Mouse (Mus musculus): ENCODE measurements at regions not wholly inside any gene's neighbourhood (a gene's known extent, or its start where the extent isn't known, plus 50 kb on each side); places are given as distances from the start of the nearest gene placed in this dataset.

DNA sequence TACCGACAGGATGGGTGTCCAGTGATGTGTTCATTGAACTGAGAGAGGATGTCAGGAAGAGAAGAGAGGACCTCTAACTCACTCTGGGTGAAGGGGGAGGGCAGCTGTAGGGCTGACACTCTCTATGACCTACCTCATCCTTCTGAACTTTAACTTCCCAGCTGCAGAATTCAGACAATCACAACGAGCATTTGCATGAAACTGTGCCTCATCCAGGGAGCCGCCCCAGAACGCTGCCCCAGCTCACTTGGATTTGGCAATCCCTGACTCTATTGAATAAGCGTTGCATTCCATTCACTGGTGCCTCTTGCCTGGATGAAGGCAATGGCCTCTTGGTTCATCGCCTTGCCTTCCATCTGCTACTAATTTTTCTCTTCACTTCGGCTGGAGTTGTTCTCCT, 223.9 kb upstream of the Gm12728 start:
- no peak for ATAC-seq

DNA sequence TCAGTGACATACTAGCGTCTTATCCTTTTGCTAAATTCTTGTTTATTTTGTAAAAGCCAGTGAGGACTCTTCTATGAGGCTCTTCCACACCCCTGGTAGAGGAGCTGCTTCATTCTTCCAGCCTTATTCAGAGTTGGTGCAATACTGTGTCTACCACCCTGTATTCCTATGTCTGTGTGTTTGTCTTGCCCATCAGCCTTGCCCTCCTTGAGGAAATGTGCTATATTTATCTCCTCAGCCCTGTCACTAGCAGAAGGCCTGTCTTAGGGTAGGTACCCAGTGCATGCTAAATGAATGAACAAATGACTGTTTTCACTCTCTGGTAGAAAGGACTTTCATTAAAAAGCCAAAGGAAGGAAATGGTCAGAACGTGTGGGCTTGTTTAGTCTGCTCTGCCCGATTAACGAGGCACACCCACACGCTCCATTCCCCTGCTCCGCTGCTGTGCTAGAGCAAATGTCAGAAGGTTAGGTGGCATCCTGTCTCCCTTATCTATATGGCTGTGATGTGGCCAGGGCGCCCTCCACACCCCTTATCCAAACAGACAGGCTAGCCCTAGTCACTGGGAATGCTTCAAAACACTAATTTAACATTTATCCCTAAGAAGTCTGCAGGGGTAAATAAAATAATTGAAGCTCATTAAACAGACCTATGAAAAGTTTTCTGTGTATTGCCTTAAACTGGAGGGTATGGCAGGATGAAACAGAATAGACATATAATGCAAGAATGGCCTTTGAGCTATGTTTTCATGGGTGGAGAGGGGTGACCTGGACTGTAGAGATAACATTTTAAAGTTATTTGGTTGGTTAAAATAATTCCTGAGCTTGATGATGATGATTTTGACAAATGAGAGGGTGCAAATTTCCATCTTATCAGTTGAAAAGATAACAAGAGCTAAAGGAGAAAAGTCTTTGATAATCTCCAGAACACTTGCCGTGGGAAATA, 222.9 kb upstream of the Gm12728 start:
- ATAC-seq = no peak

DNA sequence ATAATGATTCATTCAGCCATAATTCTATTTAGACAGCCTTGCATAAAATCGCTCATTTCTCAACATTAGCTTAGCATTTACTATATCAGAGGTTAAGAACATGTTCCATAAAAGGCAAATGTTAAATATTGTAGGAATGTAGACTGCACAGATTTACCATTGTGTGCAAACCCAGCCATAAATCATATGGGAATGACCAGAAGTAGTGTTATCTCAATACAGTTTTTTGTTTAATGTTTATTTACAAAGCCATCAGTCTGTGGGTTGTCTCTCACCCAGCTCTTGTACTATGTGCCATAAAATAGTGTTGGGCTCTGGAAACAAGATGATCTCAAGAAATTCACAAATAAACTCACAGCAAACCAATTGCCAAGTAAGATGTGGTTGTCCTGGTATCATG, 220.0 kb upstream of the Gm12728 start:
- ATAC-seq = no peak

DNA sequence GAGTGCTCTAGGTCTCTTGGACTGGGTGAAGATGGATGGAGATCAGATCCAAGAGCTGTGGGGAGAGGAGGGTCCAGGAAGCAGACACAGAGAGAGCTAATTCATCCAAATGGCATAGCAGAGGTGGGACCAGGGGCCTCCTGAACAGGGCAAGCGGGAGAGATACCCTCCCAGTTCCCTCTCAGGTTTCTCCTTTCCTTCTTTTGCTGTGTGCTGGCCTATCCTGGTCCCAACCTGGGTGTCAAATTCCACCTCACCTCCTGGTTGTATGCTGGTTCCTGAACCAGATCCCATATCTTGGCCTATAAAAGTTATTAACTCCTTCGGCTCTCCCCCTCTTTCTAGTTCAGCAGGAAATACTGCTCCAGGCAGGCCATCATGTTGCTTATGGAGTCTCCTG, 214.1 kb upstream of the Gm12728 start:
- no peak for ATAC-seq

DNA sequence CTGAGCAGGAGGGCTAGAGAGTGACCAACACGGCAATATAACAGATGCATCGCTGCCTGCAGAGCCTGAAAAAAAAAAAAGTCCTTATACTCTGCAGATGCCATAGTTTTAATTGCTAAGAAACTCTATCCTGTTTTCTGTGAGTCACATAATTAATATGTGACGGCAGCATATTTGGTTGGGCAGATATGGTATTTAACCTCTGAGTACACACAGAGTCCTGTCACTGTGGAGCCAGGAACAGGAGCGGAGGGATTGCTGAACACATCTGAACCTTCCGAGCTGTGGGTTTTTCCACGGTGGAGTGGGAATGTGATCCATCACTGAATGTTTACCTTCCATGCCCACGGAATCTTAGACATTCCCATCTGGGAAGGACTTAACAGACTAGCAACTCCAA, 208.7 kb upstream of the Gm12728 start:
- no peak for ATAC-seq

DNA sequence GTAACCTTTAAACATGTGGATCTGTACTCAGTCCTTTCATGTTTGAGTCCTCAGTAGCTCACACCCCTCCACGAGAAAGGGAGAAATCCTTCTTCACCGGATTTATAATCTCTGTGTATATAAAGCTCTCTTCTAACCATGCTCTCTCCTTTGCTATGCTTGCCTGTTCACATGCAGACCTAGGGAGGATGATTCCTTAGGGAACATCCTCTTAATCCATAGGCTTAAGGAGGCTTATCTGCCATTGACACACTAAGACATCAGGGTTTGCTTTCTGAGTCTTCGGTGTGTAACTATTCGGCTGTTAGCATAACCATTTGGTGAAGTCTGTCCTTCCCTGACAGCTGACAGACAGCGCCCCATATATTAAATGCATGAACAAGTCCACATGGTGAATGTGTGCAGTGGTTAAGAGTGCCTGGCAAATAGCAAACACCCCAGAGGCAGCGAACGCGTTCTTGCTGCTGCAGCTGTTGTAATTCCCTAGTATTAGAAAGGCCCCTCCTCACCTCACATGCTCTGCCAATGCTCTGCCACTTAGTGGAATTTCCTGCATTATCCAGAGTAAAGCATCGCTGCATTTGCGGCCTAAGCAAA, 205.2 kb upstream of the Gm12728 start:
- no peak for ATAC-seq

DNA sequence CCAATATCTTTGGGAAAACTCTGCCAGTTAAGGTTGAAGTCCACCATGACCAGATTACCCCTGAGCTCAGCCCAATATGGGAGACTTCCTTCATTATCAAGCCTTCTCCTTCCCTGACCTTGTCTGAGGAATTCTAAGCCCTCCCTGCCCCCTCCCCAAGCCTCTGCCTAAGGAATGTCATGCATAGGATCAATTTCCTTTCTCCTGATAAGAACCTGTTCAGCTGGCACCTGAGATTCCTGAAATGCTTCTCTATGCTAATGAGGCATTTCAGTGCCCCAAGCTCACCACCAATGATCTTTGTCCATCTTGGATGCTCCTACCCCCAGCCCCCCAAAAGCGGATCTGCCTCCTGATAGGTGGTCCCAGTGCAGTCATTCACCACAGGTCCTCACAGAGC, 186.0 kb upstream of the Gm12728 start:
- ATAC-seq = no peak

DNA sequence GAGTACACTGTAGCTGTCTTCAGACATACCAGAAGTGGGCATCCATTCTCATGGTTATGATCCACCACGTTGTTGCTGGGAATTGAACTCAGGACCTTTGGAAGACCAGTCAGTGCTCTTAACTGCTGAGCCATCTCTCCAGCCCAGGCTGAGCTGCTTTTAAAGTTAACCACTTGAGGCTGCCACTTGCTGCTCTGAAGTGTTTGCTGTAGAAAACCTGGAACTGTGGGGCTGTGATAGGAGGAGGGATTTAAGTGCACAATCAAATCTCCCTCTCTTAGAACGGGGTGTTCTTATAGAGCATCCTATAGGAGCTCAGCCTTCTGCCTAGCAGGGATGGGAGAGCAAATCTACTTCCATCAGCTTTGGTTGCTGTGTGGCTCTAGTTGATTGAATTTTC, 185.1 kb upstream of the Gm12728 start:
- no peak for ATAC-seq

DNA sequence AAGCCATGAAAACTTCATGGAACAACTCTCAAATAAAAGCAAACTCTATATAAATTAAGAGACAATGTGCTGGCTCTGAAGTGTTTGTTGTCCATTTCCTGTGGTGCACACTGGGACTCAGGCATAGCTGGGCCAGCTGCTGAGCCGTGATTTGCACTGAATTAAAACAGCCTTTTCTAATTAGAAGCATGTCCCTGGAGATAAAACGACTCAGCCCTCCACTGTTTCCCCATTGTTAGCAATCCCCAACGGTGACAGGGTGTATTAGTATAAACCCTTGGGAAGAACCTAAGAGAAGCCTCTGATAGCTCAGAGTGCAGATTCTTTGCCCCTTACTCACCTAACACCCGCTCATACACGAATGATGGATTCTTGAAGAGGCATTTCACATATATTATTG, 182.9 kb upstream of the Gm12728 start:
- ATAC-seq = no peak

DNA sequence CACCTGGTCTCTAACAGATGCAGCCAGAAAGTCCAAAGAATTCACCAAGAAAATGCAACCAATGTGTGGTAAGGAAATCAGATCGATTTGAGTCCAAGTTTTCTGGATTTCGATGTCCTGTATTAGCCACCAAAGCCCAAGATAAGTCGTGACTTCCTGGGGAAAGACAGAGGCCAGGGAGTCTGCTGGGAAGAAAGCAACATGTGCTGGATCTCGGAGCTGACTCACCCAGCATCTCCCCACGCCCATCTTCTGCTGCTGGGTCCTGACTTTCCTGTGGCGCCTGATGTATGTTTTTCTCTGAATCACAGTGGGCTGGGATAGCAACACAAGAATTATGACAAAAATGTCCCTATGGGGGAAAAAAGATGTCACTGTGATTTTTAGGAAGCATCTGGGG, 178.8 kb upstream of the Gm12728 start:
- no peak for ATAC-seq

DNA sequence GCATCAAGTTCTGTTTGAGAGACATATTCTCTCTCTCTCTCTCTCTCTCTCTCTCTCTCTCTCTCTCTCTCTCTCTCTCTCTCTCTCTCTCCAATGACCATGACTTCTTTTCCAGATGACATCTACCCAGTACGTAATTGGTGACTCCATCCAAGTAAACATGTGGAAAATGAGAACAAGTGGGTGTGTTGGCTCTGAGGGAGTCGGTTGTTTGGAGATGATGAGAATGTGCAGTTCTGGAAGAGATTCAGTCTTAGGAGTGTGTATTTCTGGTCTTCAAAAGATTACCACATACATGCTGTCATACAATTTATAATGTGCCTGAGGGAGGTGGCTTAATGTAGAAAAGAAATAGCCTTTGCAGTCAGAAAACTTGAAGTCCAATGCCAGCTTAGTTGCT, 175.3 kb upstream of the Gm12728 start:
- ATAC-seq = no peak

DNA sequence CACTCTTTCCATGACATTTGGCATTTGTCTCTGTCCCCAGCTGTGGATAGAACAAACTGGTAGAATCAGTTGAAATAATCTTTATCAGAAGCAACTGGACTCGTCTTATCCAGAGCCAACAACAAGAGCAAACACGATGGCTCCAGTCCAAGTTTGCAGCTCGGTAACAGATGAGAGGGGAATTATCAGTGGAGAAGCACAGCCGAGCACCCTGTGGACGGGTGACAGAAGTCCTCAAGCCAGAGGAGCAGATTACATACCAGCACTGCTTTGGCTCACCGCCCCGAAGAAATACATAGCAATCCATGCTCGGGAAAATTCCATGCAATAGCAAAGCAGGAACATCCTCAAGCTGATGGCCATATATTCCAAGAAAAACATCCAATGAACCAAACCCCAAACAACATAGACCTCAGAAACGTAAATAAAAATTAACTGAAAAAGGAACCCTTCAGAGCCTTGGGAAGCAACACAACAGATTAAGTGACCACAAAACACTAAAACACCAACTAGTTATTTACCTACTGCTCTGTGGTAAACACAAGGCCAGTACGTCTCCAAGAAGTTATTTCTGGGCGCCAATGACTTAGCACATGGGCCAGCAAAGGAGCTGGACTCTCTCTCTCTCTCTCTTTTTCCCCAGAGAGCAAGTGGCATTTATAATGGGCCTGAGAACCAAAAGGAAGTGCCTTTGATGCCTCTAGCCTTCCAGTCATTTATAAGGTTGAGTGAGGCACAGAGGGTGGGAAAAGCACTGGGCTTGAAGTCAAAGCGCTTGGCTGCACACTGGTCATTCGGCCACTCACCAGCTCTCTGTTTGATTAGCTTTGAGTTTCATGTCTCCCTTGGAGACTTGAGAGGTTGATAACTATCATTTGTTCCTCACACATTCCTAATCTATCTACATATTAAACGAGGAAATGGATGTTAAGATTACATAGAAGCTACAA, 163.0 kb upstream of the Gm12728 start:
- ATAC-seq = no peak

DNA sequence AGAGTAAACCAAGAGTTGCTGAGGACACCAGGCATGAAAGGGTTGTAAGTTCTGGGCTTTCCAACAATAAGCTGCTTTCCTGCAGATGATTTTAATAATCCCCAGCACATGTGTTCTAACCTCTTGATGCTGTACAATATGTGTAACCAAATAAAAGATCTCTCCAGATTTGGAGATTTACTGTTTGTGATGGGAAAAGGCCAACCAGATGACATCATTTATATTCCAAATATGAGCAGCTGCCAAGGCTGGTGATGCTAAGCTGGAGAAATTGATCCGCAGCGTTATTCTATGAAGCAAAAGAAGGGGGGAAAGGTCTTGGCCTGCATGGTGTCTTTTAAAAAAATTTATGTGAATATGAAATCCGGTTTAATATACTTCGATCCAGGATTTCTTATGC, 160.1 kb upstream of the Gm12728 start:
- no peak for ATAC-seq

DNA sequence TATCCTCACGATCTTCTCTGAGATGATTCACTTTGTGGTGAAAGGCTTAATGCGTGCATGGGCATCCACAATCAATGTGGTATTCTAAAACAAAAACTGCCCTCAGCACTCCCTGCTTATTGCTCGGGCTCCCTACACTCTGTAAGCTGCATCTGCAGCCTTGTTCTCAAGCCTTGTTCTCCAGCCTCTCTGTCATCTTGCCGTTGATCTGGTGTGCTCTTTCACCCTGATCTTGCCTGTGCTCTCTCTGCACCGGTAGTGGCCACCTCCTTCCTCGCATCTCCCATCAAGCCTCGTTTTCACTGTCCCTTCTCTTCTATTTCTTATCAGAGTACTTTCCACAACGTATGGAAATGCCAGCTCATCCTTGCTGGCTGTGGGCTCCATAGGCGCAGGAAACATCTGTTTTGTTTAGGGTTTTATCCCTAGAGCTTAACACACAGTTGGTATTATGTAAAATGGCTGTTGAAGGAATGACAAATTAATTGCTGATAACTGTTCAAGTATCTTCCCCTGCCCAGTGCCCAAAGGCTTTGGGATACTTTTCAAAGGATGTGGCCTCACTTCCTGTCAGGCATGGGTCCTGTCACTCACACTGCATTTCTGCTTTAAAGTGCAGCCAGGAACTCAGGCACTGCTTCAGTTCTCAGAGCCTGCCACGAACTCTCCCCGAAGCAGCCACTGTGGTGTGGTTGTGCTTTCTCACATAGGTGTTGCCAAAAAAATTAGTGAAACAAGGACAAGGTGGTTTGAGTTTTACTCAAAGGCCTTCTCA, 158.9 kb upstream of the Gm12728 start:
- no peak for ATAC-seq

DNA sequence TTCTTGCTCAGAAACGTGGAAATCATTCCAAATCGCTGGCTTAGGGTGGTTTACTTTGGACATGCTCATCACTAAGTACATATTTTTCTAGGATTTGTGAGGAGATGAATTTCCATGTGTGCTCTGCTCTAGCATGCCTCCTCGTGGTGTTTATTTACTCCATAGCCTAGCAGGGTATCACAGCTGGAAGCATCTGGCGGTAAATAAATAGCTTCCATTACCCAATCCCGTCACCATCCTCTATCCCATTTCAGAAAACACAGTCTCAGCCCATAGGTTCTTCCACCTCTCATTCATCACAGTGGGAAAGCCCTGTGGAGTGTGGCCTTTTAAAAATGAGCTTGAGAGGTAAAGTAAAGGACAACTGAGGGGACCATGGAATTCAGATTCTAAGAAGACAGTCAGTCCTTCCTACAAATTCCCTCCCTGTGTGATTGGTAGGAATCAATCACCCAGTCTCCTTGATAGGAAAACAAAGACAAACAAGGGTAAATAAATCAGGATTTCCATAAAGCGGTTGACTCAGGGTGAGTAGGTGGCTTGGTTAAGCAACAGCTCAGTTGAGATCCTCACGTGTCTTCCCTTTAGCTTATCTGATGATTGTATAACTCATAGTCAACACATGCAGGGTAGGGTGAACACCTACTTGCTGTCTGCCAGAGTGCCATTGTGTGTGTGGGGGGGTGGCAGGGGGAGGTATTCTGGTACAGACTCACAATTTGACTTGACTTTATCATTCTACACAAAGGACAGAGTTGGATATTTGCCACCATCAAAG, 156.9 kb upstream of the Gm12728 start:
- no peak for ATAC-seq

DNA sequence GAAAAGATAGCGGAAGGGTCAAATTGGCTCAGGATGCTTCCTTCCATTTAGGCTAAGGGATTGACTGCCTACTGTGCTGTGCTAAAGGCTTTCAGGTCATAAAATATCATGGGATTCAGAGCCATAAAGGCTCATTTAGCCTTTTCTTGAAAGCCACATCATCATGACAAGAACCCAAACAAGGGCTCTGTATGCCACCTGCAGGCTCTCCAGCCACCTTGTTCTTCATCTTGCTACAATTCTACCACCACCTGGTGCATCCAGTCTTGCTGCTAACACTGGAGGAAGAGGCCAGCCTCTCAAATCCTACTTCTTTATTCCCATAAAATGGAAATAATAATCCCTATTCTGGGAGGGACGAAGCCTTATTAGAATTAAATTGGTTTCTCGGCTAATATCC, 155.9 kb upstream of the Gm12728 start:
- no peak for ATAC-seq

DNA sequence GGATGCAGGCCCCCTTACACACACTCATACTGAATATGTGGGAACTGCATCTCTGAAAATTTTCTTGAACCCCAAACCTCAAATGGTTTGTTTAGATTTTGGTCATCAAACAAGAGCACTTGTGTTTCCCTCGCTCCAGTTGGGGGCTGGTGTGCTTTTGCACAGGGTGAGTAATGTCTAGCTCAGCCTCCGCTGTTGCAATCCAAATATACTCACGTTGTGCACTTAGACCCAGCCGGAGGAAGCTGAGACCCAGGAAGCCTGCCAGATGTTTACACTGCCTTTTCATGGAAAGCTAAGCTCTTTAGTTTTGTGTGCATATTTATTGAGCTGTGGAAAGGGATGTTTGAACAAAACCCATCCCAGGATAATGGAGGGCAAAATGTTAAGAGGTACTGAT, 148.9 kb upstream of the Gm12728 start:
- ATAC-seq = no peak

DNA sequence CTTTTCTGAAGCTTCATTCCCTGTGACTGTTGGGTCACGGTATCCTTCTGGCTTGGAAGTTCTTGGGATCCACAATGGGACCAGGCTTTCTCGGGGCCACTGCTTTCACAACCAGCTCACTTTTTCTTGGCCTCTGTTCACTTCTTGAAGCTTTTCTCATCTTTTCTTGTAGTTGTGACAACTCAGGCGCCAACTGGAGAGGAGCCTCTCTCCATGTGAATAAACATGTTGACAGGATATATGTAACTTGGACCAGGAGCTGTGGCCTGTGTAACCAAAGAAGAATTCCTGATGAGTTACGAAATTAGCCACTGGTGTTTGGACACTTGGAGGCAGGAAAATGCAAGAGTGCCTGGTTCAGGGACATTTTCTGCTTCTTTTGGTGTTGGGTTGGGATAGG, 148.1 kb upstream of the Gm12728 start:
- no peak for ATAC-seq

DNA sequence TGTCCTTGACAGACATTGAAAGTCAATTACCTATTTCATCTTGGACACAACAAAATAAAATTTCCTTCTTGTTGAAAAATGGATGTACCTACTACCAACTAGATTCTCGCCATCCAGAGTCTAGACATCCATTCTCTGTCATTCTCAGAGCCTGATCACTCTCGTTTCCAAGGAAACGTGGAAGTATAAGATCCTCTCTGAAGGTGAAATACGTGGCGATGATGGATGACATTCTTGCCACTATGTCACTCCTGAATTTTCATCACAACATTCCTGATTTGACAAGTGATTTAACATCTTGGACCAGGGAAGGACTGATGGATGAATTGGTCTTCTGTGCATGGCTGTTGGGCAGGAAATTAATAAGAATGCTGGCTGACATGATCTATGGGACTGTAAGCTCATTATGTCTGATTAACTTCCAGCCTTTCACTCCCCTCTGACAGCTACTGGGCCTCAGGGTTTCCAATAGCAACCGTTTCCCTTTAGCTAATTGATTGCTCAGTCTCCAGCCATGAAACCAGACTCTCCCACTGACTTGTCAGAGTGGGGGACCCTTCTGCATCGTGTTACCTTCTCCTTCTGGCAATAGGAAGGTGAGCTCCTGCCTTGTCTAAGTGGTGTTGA, 140.7 kb upstream of the Gm12728 start:
- no peak for ATAC-seq

DNA sequence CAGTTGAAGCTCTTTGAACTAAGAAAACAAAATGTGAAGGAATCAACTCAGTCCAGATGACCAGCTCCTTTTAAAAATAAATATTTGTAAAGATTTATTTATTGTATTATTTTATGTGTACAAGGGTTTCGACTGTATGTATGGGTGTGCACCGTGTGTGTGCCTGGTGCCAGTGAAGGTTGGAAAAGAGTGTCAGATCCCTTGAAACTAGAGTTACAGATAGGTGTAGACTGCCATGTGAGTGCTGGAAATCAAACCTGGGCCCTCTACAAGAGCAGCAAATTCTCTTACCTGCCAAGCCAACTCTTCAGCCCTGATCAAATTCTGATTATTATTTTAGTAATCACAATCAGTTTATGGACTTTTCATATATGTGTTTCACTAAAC, 140.2 kb upstream of the Gm12728 start:
- no peak for ATAC-seq

DNA sequence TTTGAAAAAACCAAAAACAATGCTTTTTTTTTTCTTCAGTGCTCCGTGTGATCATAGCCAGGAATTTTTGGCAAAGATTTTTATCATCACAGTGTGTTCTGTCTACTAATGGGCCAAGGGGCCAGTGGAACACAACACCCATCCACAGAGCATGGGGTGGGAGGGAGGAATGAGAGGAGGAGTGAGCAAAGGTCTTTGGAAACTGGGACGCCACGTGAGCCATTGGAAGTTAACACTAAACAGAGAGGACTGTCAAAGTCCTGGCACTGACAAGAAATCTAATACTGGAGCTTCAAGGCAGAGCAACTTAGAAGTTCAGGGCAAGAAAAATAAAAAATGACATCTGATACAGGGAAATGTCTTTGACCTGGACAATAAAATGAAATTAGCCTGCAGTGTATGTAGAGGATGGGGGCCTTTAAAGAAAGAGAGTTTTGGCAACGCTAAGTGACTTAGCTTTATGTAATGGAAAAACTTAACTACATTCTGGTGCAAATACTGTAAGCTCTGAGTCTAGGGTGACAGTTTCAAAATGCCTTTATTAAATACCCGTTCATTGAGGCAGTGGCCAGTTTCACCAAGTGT, 133.5 kb upstream of the Gm12728 start:
- no peak for ATAC-seq

Measured in activated CD4-positive, CD25-positive, alpha-beta regulatory T cell, adult 4 months (primary cell).